Mouse (Mus musculus) liver, adult (tissue): Measurements from ENCODE around the gene Gm20388.

Experiments
- GATA4 ChIP-seq: IDR thresholded peaks from 2 replicates; pipeline ENCODE4 v1.6.1; 2014; ENCODE audit warnings: mild to moderate bottlenecking, low read length; ENCODE audit not compliant: insufficient replicate concordance

Gene Gm20388

DNA sequence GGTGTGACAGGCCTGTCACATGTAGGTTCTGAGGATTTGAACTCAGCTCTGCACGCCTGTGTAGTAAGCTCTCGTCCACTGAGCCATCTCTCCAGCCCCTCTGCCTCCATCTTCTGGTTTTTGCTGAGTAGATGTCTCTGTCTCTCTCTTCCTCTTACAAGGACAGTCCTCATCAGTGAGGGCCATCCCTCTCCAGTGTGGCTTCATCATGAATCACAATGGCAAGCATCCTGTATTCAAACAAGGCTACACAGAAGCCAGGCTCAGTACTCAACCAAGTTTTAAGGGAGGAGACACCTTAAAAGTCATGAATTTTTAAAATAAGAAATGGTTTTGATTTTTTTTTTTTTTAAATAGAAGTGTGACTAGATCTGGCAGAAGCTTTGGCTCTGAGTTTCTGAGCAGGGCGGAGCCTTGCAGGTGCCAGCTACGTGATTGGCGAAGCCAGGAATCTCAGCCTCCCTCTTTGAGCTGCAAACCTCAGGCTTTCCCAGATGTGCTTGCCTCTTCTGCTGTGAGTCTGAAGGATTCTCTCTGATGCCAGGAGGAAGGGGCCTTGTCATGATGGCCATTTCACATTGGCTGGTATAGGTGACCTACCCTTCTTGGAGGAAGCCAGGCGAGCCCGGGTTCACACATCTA lies 2206.2 kb downstream of the Gm20388 start:
- no peak for TF ChIP-seq GATA4

DNA sequence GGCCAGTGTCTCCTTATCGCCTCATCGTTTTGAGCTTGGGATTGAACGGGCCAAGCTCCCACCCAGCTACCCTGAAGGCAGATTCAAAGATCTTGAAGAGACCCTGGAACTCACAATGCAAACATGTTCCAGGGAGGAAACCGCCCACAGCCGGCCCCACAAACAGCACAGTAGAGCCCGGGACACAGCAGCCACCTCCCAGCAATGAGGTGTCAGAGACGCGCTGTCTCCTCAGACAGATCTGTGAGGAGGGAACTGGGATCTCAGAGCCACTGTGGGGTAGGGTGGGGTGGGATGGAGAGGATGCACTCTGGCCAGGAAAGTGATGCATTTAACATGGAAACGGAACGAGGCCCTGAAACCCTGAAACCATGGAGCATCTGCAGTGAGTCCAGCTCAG lies 2207.5 kb downstream of the Gm20388 start:
- TF ChIP-seq GATA4 = no peak

DNA sequence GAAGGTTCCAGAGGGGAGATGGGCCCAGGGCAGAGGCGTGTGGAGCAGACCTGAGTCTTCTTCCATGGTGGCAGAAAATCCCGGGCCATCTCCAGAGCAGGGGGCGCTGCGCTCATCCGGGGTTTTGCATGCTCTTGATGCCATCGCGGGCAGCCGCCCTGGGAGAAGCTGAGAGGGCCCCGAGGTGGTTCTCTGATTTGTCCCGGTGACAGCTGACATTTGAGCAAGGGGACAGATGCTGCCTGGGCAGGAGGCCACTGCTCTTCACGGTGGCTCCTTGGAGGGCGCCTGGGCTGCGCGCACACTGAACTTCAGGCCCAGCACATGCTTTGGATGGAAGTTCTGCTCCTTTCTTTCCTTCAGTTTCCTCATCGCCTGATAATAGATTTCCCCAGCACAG lies 2207.9 kb downstream of the Gm20388 start:
- no peak for TF ChIP-seq GATA4

DNA sequence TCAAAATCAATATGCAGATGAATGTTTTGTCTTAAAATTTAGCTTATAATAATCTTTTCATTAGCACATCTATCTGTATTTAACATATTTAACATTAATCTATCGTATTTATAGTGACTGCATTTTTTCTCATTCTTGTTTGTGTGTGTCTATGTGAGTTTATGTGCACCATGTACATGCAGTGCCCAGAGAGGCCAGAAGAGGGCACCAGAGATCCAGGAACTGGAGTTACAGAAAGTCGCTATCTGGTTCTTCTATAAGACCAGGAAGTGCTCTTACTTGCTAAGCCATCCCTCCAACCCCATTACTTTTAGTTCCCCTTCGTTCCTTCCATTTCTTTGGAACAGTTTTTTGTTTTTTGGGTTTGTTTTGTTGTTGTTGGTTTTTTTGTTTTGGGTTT lies 2213.7 kb downstream of the Gm20388 start:
- no peak for TF ChIP-seq GATA4

DNA sequence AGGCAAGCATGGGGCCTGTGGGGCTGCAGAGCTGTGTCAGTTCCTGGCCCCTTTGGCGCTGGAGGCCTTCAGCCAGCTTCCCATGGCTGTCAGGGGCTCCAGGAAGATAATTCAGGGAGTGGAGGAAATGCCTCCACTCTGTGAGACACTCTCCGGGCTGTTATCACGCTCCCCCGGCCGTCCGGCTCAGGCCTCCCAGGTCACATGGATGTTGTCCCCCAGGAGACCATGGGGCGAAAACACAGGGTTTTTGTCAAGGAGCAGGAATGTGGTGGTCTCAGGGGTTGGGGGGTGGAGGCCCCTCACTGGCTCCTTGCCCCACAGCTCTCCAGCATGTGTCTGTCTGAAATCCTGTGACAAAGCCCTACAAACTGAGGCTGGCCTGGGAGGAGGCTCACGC lies 2216.0 kb downstream of the Gm20388 start:
- no peak for TF ChIP-seq GATA4

DNA sequence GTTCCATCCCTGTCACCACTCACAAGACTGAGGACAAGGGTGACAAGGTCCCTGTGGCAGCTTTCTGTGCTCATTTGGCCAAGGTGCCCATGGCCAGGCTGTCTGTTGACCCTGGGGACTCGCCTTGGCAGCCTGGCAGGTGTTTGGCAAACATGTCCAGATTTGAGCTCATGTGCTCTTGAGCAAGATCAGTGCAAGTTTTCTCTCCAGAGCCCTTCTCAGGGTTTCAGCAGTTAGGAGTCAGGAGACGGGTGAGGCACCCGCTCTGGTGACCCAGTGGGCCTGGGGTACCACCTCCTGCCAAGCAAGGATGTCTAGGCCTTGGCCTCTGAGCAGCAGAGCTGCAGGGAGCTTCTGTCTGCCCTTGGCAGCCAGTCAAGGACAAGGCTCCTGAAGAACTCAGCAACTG lies 2223.5 kb downstream of the Gm20388 start:
- no peak for TF ChIP-seq GATA4

DNA sequence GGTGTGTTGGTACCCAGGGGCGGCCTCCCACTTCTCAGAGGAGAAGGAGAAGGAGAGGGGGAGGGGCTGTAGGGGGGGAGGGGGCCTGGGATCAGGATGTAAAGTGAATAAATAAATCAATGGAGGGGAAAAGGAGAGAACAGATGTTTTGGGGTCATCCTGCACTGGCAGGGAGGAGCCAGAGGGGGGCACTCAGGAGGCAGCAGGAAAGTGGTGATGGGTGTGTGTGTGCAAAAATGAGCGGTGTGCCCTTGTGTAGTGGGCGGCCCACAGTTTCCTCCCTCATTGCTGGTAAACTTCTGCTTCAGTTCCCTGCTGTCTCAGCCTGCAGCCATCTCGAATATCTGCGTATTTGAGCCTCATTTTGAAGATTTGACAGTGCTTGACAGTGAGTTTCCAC lies 2224.9 kb downstream of the Gm20388 start:
- no peak for TF ChIP-seq GATA4

DNA sequence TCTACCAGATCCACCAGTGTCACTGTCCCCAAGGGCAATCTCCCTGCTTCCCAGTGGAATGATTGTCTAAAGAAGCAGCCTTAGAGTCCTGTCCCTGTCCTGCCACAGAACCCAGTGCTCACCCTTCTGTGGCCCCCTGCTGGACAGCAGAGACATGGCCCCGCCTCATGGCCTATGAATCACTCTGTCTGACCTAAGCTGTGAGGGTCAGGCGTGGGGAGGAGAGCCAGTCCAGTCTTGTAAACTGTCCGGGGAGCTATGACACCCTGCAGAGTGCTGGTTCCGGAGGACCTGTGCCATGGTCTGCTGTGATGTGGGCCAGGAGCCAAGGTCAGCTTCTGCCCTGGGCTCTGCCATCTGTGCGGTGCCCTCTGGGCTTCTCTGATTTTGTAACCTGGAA lies 2229.1 kb downstream of the Gm20388 start:
- TF ChIP-seq GATA4 = no peak

DNA sequence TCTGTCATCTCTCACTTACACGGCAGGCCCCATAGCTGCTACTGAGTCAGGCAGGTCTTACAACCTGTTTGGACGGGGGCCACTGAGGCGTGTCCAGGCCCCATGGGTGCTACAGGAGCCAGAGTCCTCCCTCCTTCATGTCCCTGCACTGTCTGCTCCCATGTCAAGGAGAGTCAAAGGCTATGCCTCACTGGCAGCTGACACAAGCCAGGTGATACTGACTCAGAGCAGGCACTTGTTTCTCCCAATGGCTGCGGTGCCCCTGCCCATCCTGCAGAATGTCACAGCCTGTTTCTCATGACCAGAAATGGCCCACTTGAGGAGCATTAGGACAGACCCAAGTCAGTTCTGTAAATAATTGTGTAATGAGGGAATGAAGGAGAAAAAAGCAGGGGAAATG lies 2229.8 kb downstream of the Gm20388 start:
- TF ChIP-seq GATA4 = no peak

DNA sequence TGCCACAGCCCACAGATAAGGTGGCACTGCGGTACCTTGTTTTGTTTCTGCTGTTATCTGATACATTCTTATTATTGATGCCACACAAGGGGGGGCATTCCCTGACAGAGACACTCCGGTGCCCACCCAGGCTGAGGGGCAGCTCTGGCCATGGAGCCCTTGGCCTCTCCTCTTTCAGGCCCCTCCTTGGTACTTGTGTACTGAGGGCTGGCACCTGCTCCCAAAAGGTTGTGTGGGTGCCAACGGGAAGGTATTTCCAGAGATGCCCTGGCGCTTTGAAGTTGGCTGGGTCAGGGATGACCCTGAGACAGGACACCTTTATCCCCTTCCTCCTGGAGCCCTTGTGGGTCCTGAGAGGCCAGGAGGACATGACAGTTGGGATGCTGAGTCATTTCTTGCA lies 2231.8 kb downstream of the Gm20388 start:
- no peak for TF ChIP-seq GATA4

DNA sequence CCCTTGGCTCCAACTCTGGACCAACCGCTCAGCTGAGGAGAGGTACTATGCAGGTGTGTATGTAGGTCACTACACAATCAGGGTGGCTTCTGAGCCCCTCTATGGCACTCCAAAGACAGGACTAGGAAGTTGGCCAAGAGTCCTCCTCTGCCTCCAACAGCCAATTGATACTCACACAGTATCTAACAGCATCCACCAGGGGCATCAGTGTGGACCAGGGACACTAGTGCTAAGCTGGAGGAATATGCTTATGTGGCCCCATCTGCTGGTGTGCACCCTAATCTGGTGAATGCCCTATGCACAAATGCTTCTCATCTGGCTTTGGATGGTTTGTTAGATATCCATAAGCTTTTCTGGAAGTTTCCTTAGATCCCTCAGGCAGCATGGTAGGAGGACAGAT lies 2232.6 kb downstream of the Gm20388 start:
- no peak for TF ChIP-seq GATA4

DNA sequence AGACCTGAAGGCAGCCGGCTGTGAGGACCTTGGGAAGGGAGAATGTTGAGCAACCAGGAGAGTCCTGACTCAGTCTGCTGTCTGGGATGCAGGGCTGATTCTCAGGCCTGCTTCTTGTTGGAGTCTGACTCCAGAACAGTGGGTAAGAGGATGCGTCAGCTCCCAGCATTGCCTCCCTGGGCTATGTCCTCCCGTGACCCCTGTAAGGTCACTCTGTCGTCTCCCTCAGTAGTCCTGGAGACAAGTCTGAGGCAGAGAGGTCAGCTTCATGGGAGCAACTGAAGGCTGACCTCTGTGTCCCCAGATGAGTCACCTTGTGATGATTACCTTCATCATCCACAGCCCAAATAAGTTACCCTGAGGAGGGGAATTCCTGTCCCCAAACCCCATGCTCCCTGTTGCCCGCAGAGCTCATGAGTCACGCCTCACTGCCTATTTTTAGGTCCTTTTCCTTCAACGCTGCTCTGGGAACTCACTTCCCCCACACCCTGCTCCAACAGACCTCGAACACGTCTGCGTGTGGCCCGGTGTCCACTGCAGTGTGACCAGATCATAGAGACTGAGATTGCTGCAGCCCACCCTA lies 2234.2 kb downstream of the Gm20388 start:
- TF ChIP-seq GATA4 = no peak

DNA sequence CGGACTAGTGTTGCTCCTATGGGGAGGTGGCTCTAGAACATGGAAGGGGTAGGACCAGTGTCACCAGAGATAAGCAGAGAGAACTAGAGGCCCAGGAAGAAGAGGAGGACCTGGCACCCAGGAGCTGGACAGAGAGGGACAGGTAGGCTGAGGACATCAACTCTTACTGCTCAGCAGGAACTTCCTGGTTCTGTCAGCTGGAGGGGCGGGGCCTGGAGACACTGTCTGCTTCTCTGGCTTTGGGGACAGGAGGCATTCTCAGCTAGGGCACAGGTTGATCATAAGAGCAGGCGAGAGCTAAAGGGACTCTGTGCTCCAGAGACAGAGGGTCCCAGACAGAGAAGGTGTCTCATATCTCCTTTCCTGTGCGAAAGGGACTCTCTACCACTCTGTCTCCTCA lies 2238.4 kb downstream of the Gm20388 start:
- TF ChIP-seq GATA4 = no peak

DNA sequence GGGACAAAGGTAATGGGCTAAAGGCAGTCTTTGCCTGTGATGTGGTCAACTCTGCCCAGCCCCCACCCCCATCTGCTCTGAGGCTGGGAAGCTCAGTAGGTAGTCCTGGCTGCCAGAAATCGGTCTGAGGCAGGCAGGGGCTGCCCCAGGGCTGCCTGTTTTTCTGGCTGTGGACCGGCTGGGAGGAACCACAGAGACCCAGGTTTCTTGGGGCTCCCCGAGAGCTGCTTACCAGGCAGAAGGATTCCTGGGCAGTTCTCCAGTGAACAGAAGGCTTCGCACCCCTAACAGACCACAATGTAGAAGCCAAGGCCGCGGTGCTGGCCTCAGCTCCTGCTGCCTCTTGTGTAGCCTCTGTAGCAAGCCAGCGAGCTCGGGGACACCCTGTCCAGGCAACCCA lies 2239.0 kb downstream of the Gm20388 start:
- no peak for TF ChIP-seq GATA4

DNA sequence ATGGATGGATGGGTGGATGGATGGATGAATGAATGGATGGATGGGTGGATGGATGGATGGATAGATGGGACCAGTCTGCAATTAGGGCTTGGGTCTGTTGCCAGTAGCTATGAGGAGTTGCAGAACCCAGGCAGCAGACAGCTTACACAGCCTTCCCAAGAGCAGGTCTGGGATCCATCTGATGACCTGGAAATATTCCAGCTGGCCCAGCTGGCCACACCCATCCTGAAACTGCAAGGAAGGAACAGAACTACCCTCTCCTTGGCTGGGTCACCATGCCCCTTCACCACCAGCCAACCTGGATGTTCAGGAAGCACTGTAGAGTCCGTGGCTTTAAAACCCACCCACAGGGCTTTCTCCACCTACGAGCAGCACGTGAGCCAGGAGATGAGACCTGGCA lies 2240.9 kb downstream of the Gm20388 start:
- TF ChIP-seq GATA4 = no peak

DNA sequence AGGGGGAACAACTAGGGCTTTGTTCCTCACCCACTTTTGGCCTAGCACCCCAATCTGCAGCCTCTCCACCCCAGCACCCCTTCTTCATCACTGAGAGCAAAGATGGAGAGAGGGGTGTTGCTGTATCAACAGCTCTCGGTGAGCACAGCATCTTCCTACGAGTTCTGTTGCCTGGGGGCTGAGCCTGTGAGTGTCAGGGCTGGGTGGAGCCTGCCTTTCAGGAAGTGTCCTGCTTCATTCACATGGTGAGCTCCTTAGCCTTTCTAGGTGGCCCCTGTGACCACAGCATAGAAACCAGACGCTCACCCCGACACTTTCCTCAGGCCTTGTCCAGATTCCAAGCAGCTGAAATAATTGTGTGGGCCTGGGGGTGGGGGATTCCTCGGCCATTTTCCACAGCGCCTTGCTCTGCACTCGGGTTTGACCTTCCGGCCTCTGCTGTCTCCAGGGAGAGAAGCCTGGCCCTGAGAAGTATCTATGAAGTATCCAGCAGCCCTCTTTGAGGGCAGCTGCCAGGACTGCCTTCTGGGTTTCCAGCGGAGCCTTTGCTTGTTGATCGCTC lies 2244.5 kb downstream of the Gm20388 start:
- TF ChIP-seq GATA4 = no peak

DNA sequence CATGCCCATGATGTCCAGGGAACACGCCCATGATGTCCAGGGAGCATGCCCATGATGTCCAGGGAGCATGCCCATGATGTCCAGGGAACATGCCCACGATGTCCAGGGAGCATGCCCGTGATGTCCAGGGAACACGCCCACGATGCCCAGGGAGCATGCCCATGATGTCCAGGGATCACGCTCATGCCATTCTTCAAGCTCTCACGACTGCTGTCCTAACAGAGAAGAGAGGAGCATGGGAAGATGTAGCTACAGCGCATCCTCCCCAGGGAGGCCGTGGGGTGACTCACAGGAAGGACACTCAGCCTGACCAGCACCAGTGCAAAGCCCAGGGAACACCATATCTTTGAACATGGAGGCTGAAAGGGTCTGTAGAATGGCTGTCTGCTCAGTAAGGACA lies 2245.3 kb downstream of the Gm20388 start:
- no peak for TF ChIP-seq GATA4
